Mouse (Mus musculus) 3134 (cell line): Measurements from ENCODE around the gene Lrrc27.

ENCODE experiments used
- DNase-seq: peaks from one replicate; pipeline ENCODE4 v3.0.0-alpha.2; 2011; ENCODE audit warnings: low spot score; ENCODE audit not compliant: insufficient read length; ENCODE audit errors: extremely low read depth

The Lrrc27 gene

GRCm38 (mm10) chr7:139213751-139214150 lies 963 bp downstream of the Lrrc27 start:
- DNase-seq, result no peak

DNA sequence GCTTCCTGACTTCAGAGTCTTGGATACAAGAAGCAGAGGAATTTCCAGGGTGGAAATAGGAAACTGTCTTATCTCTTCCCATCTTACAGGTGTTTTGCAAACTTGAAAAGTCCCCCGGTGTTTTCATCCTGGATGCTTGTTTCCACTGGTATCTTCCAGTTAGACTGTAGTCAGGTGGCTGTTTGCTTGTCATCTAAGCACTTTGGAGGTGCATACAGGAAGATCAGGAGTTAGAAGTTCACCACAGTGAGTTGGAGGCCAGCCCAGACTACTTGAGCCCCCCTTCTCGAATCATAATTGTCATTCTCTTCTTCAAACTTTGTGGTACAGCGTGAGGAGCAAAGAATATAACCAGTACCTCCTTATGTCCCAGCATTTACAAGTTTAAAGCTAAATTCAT lies 1.4 kb downstream of the Lrrc27 start:
- no peak for DNase-seq

- no peak for DNase-seq
Measured at GRCm38 (mm10) chr7:139214596-139215340, 2.0 kb downstream of the Lrrc27 start.

DNA sequence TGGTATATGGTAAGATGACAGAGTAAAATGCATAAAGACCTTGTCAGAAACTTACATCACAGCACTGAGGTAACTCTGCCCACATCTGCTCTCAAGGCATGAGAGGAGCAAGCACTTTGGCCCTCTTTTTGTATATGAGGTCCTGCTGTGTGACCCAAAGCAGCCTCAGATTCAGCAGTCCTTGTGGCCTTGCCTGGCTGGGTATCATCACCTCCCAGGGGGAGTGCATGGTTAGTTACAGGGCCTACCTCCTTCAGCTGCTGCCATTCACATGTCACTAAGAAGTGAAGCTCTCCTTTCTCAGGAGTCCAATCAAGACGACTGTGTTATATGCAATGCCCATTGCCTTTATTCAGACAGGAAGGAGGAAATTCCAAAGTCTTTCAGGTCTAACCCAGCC lies 2.7 kb downstream of the Lrrc27 start:
- DNase-seq, result no peak

DNA sequence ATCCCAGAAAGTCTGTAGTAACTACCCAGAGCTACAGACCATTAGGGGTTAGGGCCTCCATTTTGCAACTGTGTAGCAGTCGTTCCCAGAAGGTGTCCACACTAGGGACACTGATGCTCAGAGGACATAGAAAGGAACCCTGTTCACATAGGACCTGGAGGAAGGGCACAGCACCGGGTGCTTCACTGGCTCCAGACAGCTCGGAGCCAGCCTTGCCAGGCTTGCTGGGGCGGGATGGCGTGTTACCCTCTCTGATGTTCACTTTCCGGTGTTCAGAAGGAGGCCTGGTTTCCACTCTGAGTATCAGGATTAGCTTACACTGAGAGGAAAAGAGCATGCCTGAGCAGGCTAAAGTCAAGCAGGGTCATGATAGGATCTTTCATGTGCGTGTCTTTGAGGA lies 3.2 kb downstream of the Lrrc27 start:
- DNase-seq, result no peak

DNA sequence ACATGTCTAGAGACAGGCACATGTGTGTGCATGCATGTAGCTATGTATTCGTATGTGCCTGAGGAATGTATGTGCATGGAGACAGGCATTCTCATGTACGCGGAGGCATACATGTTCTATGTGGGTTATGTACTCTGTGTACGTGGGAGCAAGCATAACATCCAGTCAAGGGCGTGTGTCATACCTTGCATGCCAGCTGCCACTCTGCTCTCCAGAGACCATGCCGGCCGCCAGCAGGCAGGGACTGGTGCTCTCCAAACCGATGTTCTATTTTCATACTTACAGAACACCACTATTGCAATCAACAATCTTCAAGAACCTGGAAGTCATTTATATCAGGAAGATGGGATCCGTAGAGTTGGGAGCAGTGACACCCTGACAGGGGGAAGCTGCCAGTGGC lies 3.7 kb downstream of the Lrrc27 start:
- DNase-seq, result no peak

DNA sequence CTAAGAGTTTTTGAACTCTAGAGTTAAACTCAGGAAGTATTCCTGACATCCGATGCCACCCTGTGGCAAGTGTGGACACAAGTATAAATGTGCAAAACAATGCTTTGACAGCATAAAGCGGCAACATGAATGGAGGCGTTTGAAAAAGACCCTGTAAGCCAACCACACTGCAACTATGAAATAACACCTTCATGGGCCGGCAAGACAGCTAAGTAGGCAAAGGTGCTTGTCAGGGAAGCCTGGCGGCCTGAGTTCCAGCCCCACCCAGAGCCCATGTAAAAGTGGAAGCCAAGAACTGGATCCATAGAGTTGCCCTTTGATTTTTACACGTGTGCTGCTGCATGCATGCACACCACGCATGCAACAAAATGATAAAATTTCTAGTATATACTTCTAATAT lies 4.3 kb downstream of the Lrrc27 start:
- no peak for DNase-seq

- no peak for DNase-seq
Measured at GRCm38 (mm10) chr7:139218641-139219415, 6.0 kb downstream of the Lrrc27 start.

DNA sequence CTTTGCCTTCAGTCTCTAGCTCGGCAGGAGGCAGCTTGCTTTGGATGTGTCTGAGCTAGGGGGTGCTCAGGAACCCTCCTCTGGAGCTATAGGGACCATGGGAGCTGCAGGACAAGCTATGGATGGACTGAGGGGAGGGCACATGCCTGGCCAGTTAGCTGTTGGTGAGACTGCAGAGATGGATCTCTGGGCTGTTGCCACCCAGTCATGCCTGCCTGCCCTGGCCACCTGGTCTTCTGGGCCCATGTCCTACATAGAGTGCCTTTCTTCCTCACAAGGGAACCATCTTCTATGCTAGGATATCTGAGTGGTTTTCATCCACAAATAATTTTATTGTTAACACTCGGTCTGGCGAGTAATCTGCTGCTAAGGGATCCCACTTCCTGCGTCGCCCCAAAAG lies 6.7 kb downstream of the Lrrc27 start:
- no peak for DNase-seq

DNA sequence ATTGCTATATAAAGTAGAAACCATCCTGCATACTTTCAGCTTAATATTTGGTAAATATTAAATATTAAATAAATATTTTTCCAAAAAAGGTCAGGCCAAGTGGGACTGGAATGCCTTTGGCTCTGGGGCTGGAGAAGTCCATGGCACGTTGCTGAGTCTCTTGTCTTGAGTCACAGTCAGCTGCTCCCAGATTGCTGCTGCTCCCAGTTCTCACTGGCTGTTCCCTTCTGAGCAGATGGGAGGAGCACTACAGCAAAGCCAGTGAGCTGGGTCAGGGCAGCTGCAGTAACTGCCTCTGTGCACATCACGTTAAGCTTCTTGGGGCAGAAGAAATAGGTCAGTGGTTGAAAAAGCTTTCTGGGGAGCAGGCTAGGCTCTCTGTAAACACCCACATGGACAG lies 7.5 kb downstream of the Lrrc27 start:
- peak; percentile 68 for DNase-seq

DNA sequence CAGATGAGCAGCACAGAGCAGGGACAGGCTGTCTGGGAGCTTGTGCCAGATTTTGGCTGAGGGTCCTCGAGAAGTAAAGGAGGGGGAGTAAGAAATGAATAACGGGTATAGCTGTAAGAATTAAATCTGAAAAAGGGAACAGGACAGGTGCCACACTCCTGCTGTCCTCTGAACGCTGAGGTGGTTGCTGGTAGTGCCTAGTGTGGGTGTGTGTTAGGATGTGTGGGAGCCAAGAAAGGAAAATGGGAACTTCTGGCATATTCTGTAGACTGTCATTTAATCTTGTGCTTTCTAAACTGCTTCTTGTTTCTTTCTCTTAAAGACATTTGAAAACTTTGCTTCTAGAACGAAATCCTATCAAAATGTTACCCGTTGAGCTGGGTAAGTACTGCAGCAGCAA lies 8.3 kb downstream of the Lrrc27 start:
- DNase-seq, result no peak

DNA sequence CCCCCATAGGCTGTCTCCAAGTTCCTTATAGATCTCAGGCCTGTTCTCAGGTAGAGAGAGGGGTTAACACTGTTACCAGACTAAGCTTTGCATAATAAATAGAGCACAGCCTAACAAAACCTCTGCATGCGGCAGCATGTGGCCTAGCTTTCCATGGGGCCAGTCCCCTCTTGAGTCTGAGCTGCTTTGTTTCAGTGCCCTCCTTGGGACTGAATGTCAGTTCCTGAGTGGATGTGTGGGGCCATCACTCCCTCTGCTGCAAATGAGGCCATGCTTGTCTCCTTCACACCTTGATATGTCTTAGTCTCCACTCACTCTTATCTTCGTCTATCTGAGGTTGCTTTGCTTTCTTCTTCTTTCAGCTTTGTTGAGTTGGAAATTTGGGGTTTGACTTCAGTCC lies 9.1 kb downstream of the Lrrc27 start:
- no peak for DNase-seq

DNA sequence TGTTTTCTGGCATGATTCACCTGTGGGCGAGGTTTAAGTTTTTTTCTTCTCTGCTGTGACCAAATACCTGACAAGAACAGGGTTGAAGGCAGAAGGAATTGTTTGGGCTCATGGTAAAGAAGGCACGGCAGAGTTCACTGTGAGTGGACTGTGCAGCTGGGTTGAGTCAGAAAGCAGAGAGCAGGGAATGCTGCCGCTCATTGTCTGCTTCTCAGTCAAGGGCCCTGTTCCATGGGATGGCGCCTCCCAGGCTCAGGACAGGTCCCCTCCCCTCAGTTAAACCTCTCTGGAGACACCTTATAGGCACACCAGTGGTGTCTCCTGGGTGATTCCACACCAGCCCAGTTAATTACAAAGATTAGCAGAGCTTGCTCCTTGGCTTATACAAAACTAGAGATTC lies 9.6 kb downstream of the Lrrc27 start:
- no peak for DNase-seq

- no peak for DNase-seq
Measured at GRCm38 (mm10) chr7:139224070-139224469, 11.3 kb downstream of the Lrrc27 start.

- DNase-seq, result no peak
Measured at GRCm38 (mm10) chr7:139224725-139225124, 11.9 kb downstream of the Lrrc27 start.

DNA sequence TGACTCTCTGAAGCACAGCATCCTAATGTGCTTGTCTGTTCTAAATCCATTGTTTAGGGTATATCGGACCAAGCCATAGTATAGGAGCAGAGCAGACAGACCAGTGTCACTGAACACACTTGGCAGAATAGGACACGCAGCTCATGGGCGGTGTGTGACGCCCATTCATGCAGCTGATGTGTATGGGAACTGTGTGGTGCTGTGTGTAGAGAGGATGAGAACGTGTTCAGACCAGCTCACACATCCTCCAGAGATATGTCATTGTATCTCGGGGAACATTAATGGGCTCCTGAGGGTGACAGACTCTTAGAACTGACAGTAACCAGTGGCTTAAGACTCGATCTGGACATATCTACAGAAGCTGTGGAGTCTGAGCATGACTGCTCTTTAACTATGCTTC lies 13.6 kb downstream of the Lrrc27 start:
- DNase-seq, result no peak

DNA sequence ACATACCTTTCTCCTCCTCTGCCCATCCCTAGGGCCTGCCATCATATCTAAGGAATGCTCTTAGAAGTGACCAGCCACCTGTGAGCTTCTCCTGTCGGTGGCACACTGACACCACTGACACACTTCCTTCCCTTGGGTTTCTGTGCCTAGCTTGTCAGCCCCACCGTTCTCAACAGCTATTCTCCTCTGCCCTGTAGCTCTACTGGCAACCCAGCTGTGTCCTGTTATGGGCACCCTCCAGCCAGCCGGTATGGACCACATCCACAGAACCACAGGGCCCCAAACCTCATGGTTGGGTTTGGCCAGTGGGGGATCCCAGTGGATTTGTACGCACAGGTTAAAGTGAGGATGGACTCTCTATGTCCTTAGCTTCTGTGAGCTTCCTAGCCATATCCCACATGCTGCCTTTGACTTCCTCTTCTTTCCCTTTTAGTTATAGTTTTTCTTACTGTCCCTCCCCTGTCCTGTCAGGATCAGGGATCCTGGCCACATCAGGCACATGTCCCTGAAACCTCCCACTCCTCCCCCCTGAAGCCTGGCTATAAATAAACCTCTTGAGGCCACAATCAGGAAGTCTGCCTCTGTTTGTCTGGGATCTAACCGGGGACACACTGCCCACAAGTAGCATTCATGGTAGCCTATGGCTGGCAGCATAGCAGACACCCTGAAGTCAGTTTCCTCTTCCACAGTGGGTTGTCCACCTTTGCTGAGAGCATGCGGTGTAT lies 15.8 kb downstream of the Lrrc27 start:
- no peak for DNase-seq

GRCm38 (mm10) chr7:139229837-139230236 lies 17.0 kb downstream of the Lrrc27 start:
- no peak for DNase-seq

GRCm38 (mm10) chr7:139230241-139230640 lies 17.5 kb downstream of the Lrrc27 start:
- DNase-seq, result no peak

- DNase-seq, result peak; percentile 82
Measured at GRCm38 (mm10) chr7:139233714-139234113, 20.9 kb downstream of the Lrrc27 start.

GRCm38 (mm10) chr7:139234426-139235188 lies 21.8 kb downstream of the Lrrc27 start:
- DNase-seq, result peak; percentile 80
